Mouse (Mus musculus): Measurements from ENCODE around the gene Podxl2.

GRCm38 (mm10) chr6:88810291-88810690 lies 64.6 kb downstream of the Podxl2 start:
- TF ChIP-seq MYOG (IDR thresholded peaks at IDR 0.05; ENCODE audit: control insufficient read depth in 1 of 3, insufficient read depth in 1 of 3, insufficient read length in 2 of 3, low read depth in 2 of 3) (no peak), POLR2A (IDR thresholded peaks at IDR 0.05; ENCODE audit: insufficient read length, low read depth) (no peak), MYOD1 (IDR thresholded peaks at IDR 0.05; ENCODE audit: control insufficient read depth in 1 of 3, insufficient read length in 2 of 3, low read depth in 2 of 3) (no peak)
